Mouse (Mus musculus) lung, adult 2 months (tissue): Measurements from ENCODE around the gene Tent4a.

Source experiments
- CTCF ChIP-seq: fragments of 200-500 bp; IDR thresholded peaks from 2 replicates; pipeline ENCODE4 v1.5.1; 2011; ENCODE audit warnings: mild to moderate bottlenecking, low read length, control low read depth; ENCODE audit not compliant: insufficient read depth
- POLR2A ChIP-seq: fragments of 200-500 bp; IDR thresholded peaks from 2 replicates; pipeline ENCODE4 v1.6.1; 2011; ENCODE audit warnings: low read depth, mild to moderate bottlenecking, control low read depth, low read length, borderline replicate concordance; ENCODE audit errors: extremely low read depth

- no peak for TF ChIP-seq POLR2A
- no peak for TF ChIP-seq CTCF
These were observed 13.2 kb upstream of the Tent4a start for GRCm38 (mm10) chr13:69547488-69548180.
